Mouse (Mus musculus) stomach, postnatal 0 days (tissue): Measurements from ENCODE around the gene R3hdm2. TPM values are rescaled to one million over a fixed set of nuclear protein-coding genes. Genes with fewer than 3 reads are reported as not detected.
A peak's percentile ranks its signal among the peaks of the same experiment; 100 is the strongest.

Experiments used
- ATAC-seq: fragments of 200-750 bp; cut with Nextera tagmentation; 2 replicates; pipeline ENCODE4 v1.8.0; 2017; ENCODE audit not compliant: low FRiP score, low TSS enrichment
- DNase-seq: peaks from one replicate; pipeline ENCODE4 v3.0.0-alpha.2; 2016; ENCODE audit warnings: low spot score
- H3K27ac ChIP-seq: fragments of 300-500 bp; sonication (generic); replicated peaks from 2 replicates; pipeline ENCODE4 v1.5.1; 2014; ENCODE audit warnings: mild to moderate bottlenecking, control low read depth
- H3K27me3 ChIP-seq: fragments of 300-500 bp; sonication (generic); 2 replicates; pipeline ENCODE4 v1.6.1; 2014; ENCODE audit warnings: low read length; ENCODE audit not compliant: control insufficient read depth, insufficient read depth
- H3K36me3 ChIP-seq: fragments of 300-500 bp; sonication (generic); 2 replicates; pipeline ENCODE4 v1.6.1; 2014; ENCODE audit warnings: low read length, mixed read lengths; ENCODE audit not compliant: control insufficient read depth, insufficient read depth
- H3K4me1 ChIP-seq: fragments of 300-500 bp; sonication (generic); replicated peaks from 2 replicates; pipeline ENCODE4 v1.6.1; 2014; ENCODE audit warnings: antibody characterized with exemption; ENCODE audit not compliant: control insufficient read depth, insufficient read depth
- H3K4me2 ChIP-seq: fragments of 300-500 bp; sonication (generic); replicated peaks from 2 replicates; pipeline ENCODE4 v1.6.1; 2014; ENCODE audit warnings: low read depth, mild to moderate bottlenecking, control low read depth, moderate library complexity
- H3K4me3 ChIP-seq: fragments of 300-500 bp; sonication (generic); 2 replicates; pipeline ENCODE4 v1.5.1; 2014; ENCODE audit warnings: low read depth, low read length, control low read depth
- H3K9ac ChIP-seq: fragments of 300-500 bp; sonication (generic); 2 replicates; pipeline ENCODE4 v1.6.1; 2014; ENCODE audit warnings: mild to moderate bottlenecking, low read length, control low read depth, mixed read lengths
- H3K9me3 ChIP-seq: fragments of 300-500 bp; sonication (generic); 2 replicates; pipeline ENCODE4 v1.6.1; 2016; ENCODE audit warnings: low read length; ENCODE audit not compliant: control insufficient read depth
- CTCF ChIP-seq: IDR thresholded peaks from 2 replicates; pipeline ENCODE4 v1.5.1; 2016; ENCODE audit warnings: antibody characterized with exemption, low read depth, mild to moderate bottlenecking, moderate library complexity
- EP300 ChIP-seq: optimal IDR thresholded peaks from 2 replicates; pipeline ENCODE3; 2016; ENCODE audit warnings: antibody characterized with exemption
- WGBS: fragments of 180-500 bp; shearing (Covaris S2); extraction: QIAGEN DNeasy Blood & Tissue Kit; methylation state at CpG from one replicate; pipeline ENCODE4 v1.1.7; 2014; 5-methylcytosine and 5-hydroxymethylcytosine counted together
- polyA plus RNA-seq: library from polyadenylated mRNA; unstranded; fragments of >200 nt; fragmentation: Nextera tagmentation; extraction: Ambion mirVana; gene quantifications from 2 replicates; pipeline ENCODE4 v1.2.1, GENCODE M21; 2015

R3hdm2 gene
- polyA plus RNA-seq, 1 experiment from 2014 or later = 17.6 TPM

DNA sequence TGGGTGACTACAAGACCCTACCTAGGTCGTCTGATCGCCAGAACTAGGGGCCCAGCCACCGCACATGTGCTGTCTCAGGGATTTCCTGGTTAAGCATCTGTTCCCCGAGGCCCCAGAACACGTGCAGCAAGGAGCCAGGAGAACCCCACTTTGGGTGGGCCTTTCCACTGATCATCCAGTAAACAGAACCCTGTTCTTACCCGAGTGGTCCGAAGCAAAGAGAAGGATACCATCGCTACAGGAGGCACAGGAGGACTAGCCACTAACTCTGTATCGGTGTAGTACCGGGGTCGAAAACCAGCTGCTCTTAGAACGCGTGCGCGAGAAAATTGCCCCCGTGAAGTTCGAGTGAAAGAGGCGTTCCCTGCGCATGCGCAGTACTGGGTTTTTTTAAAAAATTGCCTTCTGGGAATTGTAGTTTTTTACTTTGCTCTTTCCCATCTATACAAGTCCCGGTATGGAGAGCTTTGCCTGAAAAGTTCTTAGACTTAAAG is 142.0 kb downstream of the R3hdm2 start, which contains the start of gene Shmt2:
Gene Shmt2, minus strand, starts transcription at position 357 of the 494 bp plus-strand sequence.
- TF ChIP-seq EP300 (no peak), CTCF (0 out of 2 replicates have a peak, but pooled peaks have one; percentile 1)
- WGBS = under 1% methylated on average over 21 of the region's 21 CpGs
- Histone ChIP-seq H3K4me2 (peak within 1 kb of the TSS; percentile 95), H3K9ac (peak within 1 kb of the TSS; percentile 64), H3K27ac (no peak within 1 kb of the TSS), H3K27me3 (peaks cover 10% of the 10 kb centered on the region; the same call in 1 of the 2 replicates), H3K4me3 (peak within 1 kb of the TSS; percentile 57), H3K4me1 (peaks cover 7% of the 10 kb centered on the region; the same call in 1 of the 2 replicates), H3K9me3 (no peaks in the 10 kb centered on the region), H3K36me3 (peaks cover 10% of the 10 kb centered on the region; the same call in 1 of the 2 replicates)
- ATAC-seq (peak; percentile 25; the same call in 1 of the 2 replicates), DNase-seq (peak; percentile 82)

DNA sequence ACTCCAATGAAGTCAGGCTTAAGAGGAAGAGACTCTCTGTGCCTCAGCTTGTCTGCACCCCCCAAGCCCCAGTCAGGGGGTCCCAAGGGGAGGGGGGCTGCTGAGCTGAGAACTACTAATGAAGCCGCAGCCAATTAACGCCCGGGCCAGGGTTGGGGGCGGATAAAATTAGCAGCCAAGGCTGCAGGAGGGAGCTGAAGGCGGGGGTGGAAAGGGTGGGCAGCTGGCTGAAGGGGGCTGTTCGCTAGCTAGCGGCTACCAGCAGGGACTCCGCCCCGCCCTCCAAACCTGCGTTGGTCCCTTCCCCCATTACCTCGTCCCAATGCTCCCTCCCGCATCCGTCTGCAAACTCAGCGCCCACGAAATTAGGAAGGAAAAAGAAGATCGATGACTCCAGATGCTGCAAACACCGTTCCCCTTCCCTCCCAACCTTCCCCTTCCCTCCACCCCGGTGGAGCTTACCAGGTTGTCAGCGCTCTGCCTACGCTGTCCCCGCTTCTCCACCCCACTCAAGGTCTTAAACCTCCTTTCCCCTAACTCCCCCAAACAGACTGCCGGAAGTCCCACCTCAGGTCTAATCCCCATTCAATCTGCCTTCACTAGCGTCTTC is 144.6 kb downstream of the R3hdm2 start:
- DNase-seq (no peak), ATAC-seq (no peak)
- Histone ChIP-seq H3K4me1 (0 out of 2 replicates have a peak, but pooled peaks cover 6% of the 10 kb centered on the region), H3K4me2 (no peak overlapping the region), H3K36me3 (no peaks in the 10 kb centered on the region), H3K9me3 (no peaks in the 10 kb centered on the region), H3K27ac (no peak overlapping the region), H3K27me3 (peaks cover 26% of the 10 kb centered on the region; the same call in 1 of the 2 replicates), H3K9ac (no peak overlapping the region), H3K4me3 (no peak overlapping the region)
- WGBS = 16% methylated on average over 23 of the region's 23 CpGs
- TF ChIP-seq CTCF (no peak), EP300 (no peak)

DNA sequence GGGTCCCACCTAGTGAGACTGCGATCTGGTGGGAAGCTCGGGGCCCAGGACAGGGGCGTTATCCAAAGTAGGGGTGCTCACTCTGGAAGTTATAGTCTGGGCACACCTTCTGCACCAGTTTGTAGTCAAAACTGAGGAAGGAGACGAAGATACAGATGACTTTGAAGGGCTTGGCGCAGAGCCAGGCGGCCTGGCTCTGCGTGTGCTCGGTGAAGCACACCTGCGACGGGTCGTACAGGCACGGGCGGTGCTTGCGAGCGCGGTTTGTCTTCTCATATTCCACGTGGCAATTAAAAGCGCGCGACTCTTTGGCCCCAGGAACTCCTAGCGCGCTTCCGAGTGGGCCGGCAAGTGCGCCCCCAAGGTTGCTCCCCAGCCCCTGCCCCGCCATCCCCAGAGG is 145.9 kb downstream of the R3hdm2 start:
- Histone ChIP-seq H3K27me3 (peaks cover 31% of the 10 kb centered on the region; the same call in 1 of the 2 replicates), H3K4me3 (peak overlapping the region; percentile 31), H3K4me2 (peak overlapping the region; percentile 45), H3K36me3 (no peaks in the 10 kb centered on the region), H3K27ac (no peak overlapping the region), H3K4me1 (0 out of 2 replicates have a peak, but pooled peaks cover 6% of the 10 kb centered on the region), H3K9me3 (no peaks in the 10 kb centered on the region), H3K9ac (0 out of 2 replicates have a peak overlapping the region, but pooled peaks have one; percentile 13)
- TF ChIP-seq EP300 (no peak), CTCF (no peak)
- DNase-seq (no peak), ATAC-seq (no peak)
- WGBS = 4% methylated on average over 26 of the region's 26 CpGs

DNA sequence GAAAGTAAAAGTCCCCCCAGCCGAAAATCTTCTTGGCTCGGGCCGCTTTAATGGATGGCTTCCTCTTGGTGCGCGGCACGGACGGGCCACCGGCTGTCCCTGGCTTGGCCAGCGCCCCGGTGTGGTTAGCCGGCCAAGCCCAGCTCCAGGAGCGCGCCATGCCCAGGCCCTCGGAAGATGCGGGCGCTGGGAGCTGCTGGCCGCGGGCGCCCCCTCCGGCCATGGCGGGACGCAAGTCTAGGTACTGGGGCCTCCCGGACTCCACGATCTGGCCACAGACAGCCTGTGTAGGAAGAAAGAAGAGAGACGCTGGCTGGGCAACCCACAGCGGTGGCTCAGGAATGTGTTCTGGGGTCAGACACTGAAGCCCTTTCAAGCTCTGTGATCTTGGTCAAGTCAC is 146.6 kb downstream of the R3hdm2 start:
- H3K4me1 ChIP-seq = 0 out of 2 replicates have a peak, but pooled peaks cover 3% of the 10 kb centered on the region

DNA sequence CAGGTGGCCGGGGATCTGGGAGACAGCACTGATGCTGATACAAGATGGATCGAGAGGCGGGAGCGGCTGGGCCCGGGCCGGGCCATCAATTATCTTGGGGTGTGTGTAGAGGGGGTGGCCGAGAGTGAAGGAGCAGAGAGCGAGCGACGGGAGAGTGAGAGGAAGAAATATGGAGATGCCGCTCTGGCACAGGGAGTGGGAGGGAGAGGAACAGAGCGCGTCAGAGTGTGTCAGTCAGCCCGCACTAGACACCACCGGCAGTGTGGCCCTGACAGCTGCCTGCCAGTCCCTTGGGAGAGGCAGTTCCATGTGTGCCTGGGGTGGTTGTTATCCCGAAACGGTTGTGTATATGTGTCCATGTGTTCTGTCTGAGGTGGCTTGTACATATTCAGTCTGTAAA is 147.4 kb downstream of the R3hdm2 start:
- TF ChIP-seq EP300 = no peak
- H3K36me3 ChIP-seq = no peaks in the 10 kb centered on the region
- ATAC-seq (no peak), DNase-seq (no peak)
- no peak overlapping the region for H3K9ac ChIP-seq
- H3K4me2 ChIP-seq = no peak overlapping the region
- peaks cover 33% of the 10 kb centered on the region; the same call in 1 of the 2 replicates for H3K27me3 ChIP-seq
- no peak overlapping the region for H3K4me3 ChIP-seq
- 14% methylated on average over 17 of the region's 17 CpGs for WGBS
- H3K27ac ChIP-seq = no peak overlapping the region
- H3K4me1 ChIP-seq = 0 out of 2 replicates have a peak, but pooled peaks cover 3% of the 10 kb centered on the region
- no peaks in the 10 kb centered on the region for H3K9me3 ChIP-seq

More for the DNA sequence above, 146.6 kb downstream of the R3hdm2 start:
- TF ChIP-seq CTCF (peak; percentile 70), EP300 (no peak)
- no peak overlapping the region for H3K27ac ChIP-seq
- no peaks in the 10 kb centered on the region for H3K9me3 ChIP-seq
- no peaks in the 10 kb centered on the region for H3K36me3 ChIP-seq
- H3K4me2 ChIP-seq = peak overlapping the region; percentile 45
- DNase-seq = peak; percentile 84
- H3K27me3 ChIP-seq = peaks cover 33% of the 10 kb centered on the region; the same call in 1 of the 2 replicates
- ATAC-seq = peak; percentile 75
- WGBS = 2% methylated on average over 26 of the region's 26 CpGs
- H3K9ac ChIP-seq = no peak overlapping the region
- peak overlapping the region; percentile 31 for H3K4me3 ChIP-seq

DNA sequence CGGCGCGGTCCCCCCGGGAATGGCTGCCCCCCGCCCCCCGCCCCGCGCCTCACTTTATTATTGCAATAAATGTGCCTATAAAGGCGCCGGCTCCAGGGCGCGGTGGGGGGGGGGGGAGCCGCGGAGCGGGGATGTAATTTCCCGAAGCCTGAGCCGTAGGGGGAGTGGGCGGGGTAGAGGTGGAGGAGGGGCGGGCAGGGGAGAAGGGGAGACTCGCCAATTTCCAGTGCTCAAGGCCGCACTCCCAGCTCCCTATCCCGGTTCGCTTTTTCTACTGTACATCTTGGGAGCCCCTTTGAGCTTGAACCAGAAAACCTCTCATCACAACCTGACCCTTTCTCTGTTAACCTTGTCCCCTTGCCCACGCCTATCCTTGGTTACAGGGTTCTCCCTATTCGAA is 150.8 kb downstream of the R3hdm2 start:
- ATAC-seq = no peak
- TF ChIP-seq EP300 (no peak), CTCF (no peak)

More for the DNA sequence above, 150.8 kb downstream of the R3hdm2 start:
- WGBS = 4% methylated on average over 18 of the region's 25 CpGs
- peaks cover 41% of the 10 kb centered on the region; the same call in 1 of the 2 replicates for H3K27me3 ChIP-seq
- H3K4me1 ChIP-seq = peaks cover 3% of the 10 kb centered on the region; the same call in 1 of the 2 replicates
- no peak overlapping the region for H3K9ac ChIP-seq
- no peak overlapping the region for H3K4me3 ChIP-seq
- DNase-seq = no peak
- H3K4me2 ChIP-seq = no peak overlapping the region
- H3K36me3 ChIP-seq = no peaks in the 10 kb centered on the region
- no peaks in the 10 kb centered on the region for H3K9me3 ChIP-seq
- H3K27ac ChIP-seq = no peak overlapping the region
